Mouse (Mus musculus) MEL (cell line): ENCODE results near the gene Sgk1. TPM values are rescaled to one million over a fixed set of nuclear protein-coding genes. Genes with fewer than 3 reads are reported as not detected.

ENCODE experiments used
- DNase-seq: peaks from one replicate; pipeline ENCODE4 v3.0.0; 2011; ENCODE audit warnings: low read depth, low spot score
- H3K27ac ChIP-seq: 2 replicates; pipeline ENCODE4 v1.5.1; 2012; ENCODE audit warnings: low read depth, mild to moderate bottlenecking, control low read depth, low read length, moderate library complexity; ENCODE audit not compliant: control insufficient read depth
- H3K27me3 ChIP-seq, 2 experiments: fragments of 150-350 bp in 1 of 2; sonication (generic) in 1 of 2; 2 replicates each; pipeline ENCODE4 v1.6.1; 2012; ENCODE audit warnings: low read length in 2 of 2, mild to moderate bottlenecking in 2 of 2, improper control_type of control experiment in 1 of 2, moderate library complexity in 1 of 2; ENCODE audit not compliant: insufficient read depth in 2 of 2, control insufficient read depth in 1 of 2
- H3K36me3 ChIP-seq, 2 experiments: 2 replicates each; pipeline ENCODE4 v1.6.1; 2012 to 2014; ENCODE audit warnings: low read length in 2 of 2, improper control_type of control experiment in 1 of 2, inconsistent platforms in 1 of 2, mild to moderate bottlenecking in 1 of 2; ENCODE audit not compliant: insufficient read depth in 2 of 2, control insufficient read depth in 1 of 2
- H3K4me1 ChIP-seq, 2 experiments: fragments of 150-350 bp in 1 of 2; sonication (generic) in 1 of 2; 2 replicates each; pipeline ENCODE4 v1.6.1; 2012; ENCODE audit warnings: low read length in 2 of 2, improper control_type of control experiment in 1 of 2, mild to moderate bottlenecking in 1 of 2; ENCODE audit not compliant: insufficient read depth in 2 of 2, control insufficient read depth in 1 of 2
- H3K4me3 ChIP-seq, 2 experiments: fragments of 150-350 bp in 1 of 2; sonication (generic) in 1 of 2; 2 replicates each; pipeline ENCODE4 v1.5.1; 2012; ENCODE audit warnings: low read depth in 2 of 2, low read length in 2 of 2, mild to moderate bottlenecking in 2 of 2, moderate library complexity in 2 of 2, control low read depth in 1 of 2, improper control_type of control experiment in 1 of 2; ENCODE audit not compliant: control insufficient read depth in 1 of 2, insufficient read depth in 1 of 2
- H3K79me2 ChIP-seq: 2 replicates; pipeline ENCODE4 v1.6.1; 2012; ENCODE audit warnings: mild to moderate bottlenecking, low read length, moderate library complexity; ENCODE audit not compliant: control insufficient read depth, poor library complexity, insufficient read depth
- H3K9ac ChIP-seq: 2 replicates; pipeline ENCODE4 v1.6.1; 2012; ENCODE audit warnings: low read depth, mild to moderate bottlenecking, control low read depth, low read length, moderate library complexity; ENCODE audit not compliant: control insufficient read depth, poor library complexity, severe bottlenecking
- H3K9me3 ChIP-seq: fragments of 150-350 bp; sonication (generic); replicated peaks from 2 replicates; pipeline ENCODE4 v1.6.1; 2012; ENCODE audit warnings: mild to moderate bottlenecking, low read length, improper control_type of control experiment, moderate library complexity; ENCODE audit not compliant: insufficient read depth
- BHLHE40 ChIP-seq: IDR thresholded peaks from 2 replicates; pipeline ENCODE4 v1.6.1; 2012; ENCODE audit warnings: low read depth, mild to moderate bottlenecking, inconsistent platforms, low read length, improper control_type of control experiment, borderline replicate concordance
- CHD1 ChIP-seq: IDR thresholded peaks from 2 replicates; pipeline ENCODE4 v1.6.1; 2012; ENCODE audit warnings: low read depth, mild to moderate bottlenecking, inconsistent platforms, low read length, improper control_type of control experiment
- CHD2 ChIP-seq: IDR thresholded peaks from 2 replicates; pipeline ENCODE4 v1.6.1; 2011; ENCODE audit warnings: low read length, improper control_type of control experiment
- CTCF ChIP-seq, 3 experiments: IDR thresholded peaks in 2 of 3; conservative IDR thresholded peaks in 1 of 3; 2 replicates each; pipeline ENCODE4 v1.5.1; 2011 to 2012; ENCODE audit warnings: low read length in 3 of 3, low read depth in 2 of 3, mild to moderate bottlenecking in 2 of 3, improper control_type of control experiment in 1 of 3, inconsistent platforms in 1 of 3, mixed read lengths in 1 of 3, moderate library complexity in 1 of 3; ENCODE audit not compliant: control insufficient read depth in 1 of 3, insufficient read depth in 1 of 3, poor library complexity in 1 of 3, severe bottlenecking in 1 of 3
- EP300 ChIP-seq, 2 experiments: IDR thresholded peaks; 2 replicates each; pipeline ENCODE4 v1.6.1; 2011; ENCODE audit warnings: improper control_type of control experiment in 2 of 2, low read length in 2 of 2, low read depth in 1 of 2, mild to moderate bottlenecking in 1 of 2
- ETS1 ChIP-seq: IDR thresholded peaks from 2 replicates; pipeline ENCODE4 v1.6.1; 2012; ENCODE audit warnings: low read depth, mild to moderate bottlenecking, inconsistent platforms, low read length, improper control_type of control experiment, moderate library complexity
- GABPA ChIP-seq: IDR thresholded peaks from 2 replicates; pipeline ENCODE4 v1.6.1; 2012; ENCODE audit warnings: low read depth, mild to moderate bottlenecking, inconsistent platforms, low read length, improper control_type of control experiment, moderate library complexity
- GATA1 ChIP-seq: IDR thresholded peaks from 2 replicates; pipeline ENCODE4 v1.6.1; 2011; ENCODE audit warnings: low read depth, low read length, improper control_type of control experiment
- KAT2A ChIP-seq: conservative IDR thresholded peaks from 2 replicates; pipeline ENCODE4 v1.6.1; 2012; ENCODE audit warnings: low read depth, low read length, improper control_type of control experiment, inconsistent platforms
- MAFK ChIP-seq: IDR thresholded peaks from 2 replicates; pipeline ENCODE4 v1.6.1; 2011; ENCODE audit warnings: low read depth, mild to moderate bottlenecking, low read length, improper control_type of control experiment, borderline replicate concordance
- MXI1 ChIP-seq: IDR thresholded peaks from 2 replicates; pipeline ENCODE4 v1.6.1; 2011; ENCODE audit warnings: mild to moderate bottlenecking, low read depth, low read length, improper control_type of control experiment
- POLR2A ChIP-seq, 2 experiments: IDR thresholded peaks; 2 replicates each; pipeline ENCODE4 v1.6.1; 2011 to 2012; ENCODE audit warnings: low read length in 2 of 2, mild to moderate bottlenecking in 2 of 2, control low read depth in 1 of 2, improper control_type of control experiment in 1 of 2, low read depth in 1 of 2, moderate library complexity in 1 of 2; ENCODE audit not compliant: control insufficient read depth in 1 of 2, insufficient read depth in 1 of 2, poor library complexity in 1 of 2
- POLR2AphosphoS2 ChIP-seq: IDR thresholded peaks from 2 replicates; pipeline ENCODE4 v1.6.1; 2011; ENCODE audit warnings: low read length, improper control_type of control experiment
- POLR2AphosphoS5 ChIP-seq: IDR thresholded peaks from 2 replicates; pipeline ENCODE4 v1.6.1; 2012; ENCODE audit warnings: low read depth, borderline replicate concordance, mild to moderate bottlenecking, inconsistent platforms, low read length, moderate library complexity, mixed read lengths
- RAD21 ChIP-seq: IDR thresholded peaks from 2 replicates; pipeline ENCODE4 v1.6.1; 2011; ENCODE audit warnings: mild to moderate bottlenecking, low read depth, low read length, improper control_type of control experiment
- RCOR1 ChIP-seq: IDR thresholded peaks from 2 replicates; pipeline ENCODE4 v1.6.1; 2012; ENCODE audit warnings: low read depth, mild to moderate bottlenecking, inconsistent platforms, low read length, improper control_type of control experiment
- TAL1 ChIP-seq: IDR thresholded peaks from 2 replicates; pipeline ENCODE4 v1.6.1; 2012; ENCODE audit warnings: mild to moderate bottlenecking, inconsistent platforms, low read length, moderate library complexity, mixed read lengths
- TBP ChIP-seq: IDR thresholded peaks from 2 replicates; pipeline ENCODE4 v1.8.0; 2011; ENCODE audit warnings: low read depth, low read length, improper control_type of control experiment
- TCF12 ChIP-seq: IDR thresholded peaks from 2 replicates; pipeline ENCODE4 v1.6.1; 2014; ENCODE audit warnings: low read depth, mild to moderate bottlenecking, inconsistent platforms, low read length, improper control_type of control experiment, moderate library complexity
- USF1 ChIP-seq: IDR thresholded peaks from 2 replicates; pipeline ENCODE4 v1.6.1; 2014; ENCODE audit warnings: low read depth, mild to moderate bottlenecking, inconsistent platforms, low read length, improper control_type of control experiment, moderate library complexity
- USF2 ChIP-seq, 2 experiments: IDR thresholded peaks; 2 replicates each; pipeline ENCODE4 v1.6.1; 2011 to 2012; ENCODE audit warnings: improper control_type of control experiment in 2 of 2, low read length in 2 of 2, borderline replicate concordance in 1 of 2, inconsistent platforms in 1 of 2, low read depth in 1 of 2, mild to moderate bottlenecking in 1 of 2; ENCODE audit not compliant: insufficient read depth in 1 of 2
- ZC3H11A ChIP-seq: IDR thresholded peaks from 2 replicates; pipeline ENCODE4 v1.6.1; 2012; ENCODE audit warnings: low read depth, mild to moderate bottlenecking, inconsistent platforms, low read length, improper control_type of control experiment
- ZMIZ1 ChIP-seq: IDR thresholded peaks from 2 replicates; pipeline ENCODE4 v1.6.1; 2012; ENCODE audit warnings: low read depth, mild to moderate bottlenecking, inconsistent platforms, low read length, improper control_type of control experiment, moderate library complexity
- polyA plus RNA-seq, 2 experiments: library from polyadenylated mRNA; stranded (reverse) in 1 of 2; unstranded in 1 of 2; fragments of >175 nt in 1 of 2; fragments of >200 nt in 1 of 2; gene quantifications; 2 replicates each; pipeline versions ENCODE4 v1.2.1 to v1.2.4; 2012; ENCODE audit warnings: low replicate concordance in 2 of 2, low read depth in 1 of 2; ENCODE audit not compliant: insufficient read length in 2 of 2, insufficient read depth in 1 of 2, missing spikeins in 1 of 2
- total RNA-seq: library from RNA; depleted of rRNA; stranded (reverse); fragments of 300-350 nt; gene quantifications from 2 replicates; pipeline ENCODE4 v1.2.3, GENCODE M21; 2012

Gene Sgk1
- total and polyA plus RNA-seq, 3 experiments, result 1.6 to 3.2 TPM; not detected in 1

DNA sequence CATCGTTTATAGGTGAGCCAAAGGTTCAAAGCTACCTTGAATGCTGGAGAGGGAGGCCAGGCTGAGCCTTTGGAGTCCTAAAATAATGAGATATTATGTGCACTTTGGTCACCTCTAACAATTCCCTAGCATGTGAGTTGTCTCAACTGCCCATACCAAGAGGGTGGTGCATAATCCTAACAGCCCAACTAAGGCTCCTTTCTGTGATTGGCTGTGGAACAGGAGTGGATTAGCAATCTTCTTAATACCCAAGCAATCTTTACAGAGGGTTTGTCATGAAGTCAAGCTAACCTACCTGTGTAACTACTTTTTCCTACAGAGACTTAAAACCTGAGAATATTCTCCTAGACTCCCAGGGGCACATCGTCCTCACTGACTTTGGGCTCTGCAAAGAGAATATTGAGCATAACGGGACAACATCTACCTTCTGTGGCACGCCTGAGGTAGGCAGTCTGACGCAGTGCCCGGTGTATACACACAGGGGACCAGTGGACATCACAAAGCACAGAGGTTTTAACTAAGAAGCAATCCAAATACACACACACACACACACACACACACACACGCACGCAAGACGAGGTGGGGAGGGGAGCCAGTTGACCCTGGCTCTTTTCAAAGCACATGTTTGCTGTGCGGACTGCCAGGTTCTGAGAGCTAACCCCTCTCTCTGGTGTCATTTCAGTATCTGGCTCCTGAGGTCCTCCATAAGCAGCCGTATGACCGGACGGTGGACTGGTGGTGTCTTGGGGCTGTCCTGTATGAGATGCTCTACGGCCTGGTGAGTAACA, 114.9 kb downstream of the Sgk1 start:
- DNase-seq, result no peak
- Histone ChIP-seq H3K9me3 (no peaks in the 10 kb centered on the region), H3K36me3 (peaks cover 0 to 4% of the 10 kb centered on the region in 2 experiments; a peak in 1 of 4 replicates), H3K79me2 (no peaks in the 10 kb centered on the region), H3K27ac (no peak overlapping the region)
- no peak for TF ChIP-seq GATA1
- TF ChIP-seq ZC3H11A, result no peak
- no peak for TF ChIP-seq BHLHE40
- TF ChIP-seq CHD1, result no peak
- TF ChIP-seq USF2 (IDR thresholded peaks at IDR 0.05; ENCODE audit: borderline replicate concordance in 1 of 2, insufficient read depth in 1 of 2, low read depth in 1 of 2, low read length in 2 of 2), result no peak
- no peak for TF ChIP-seq POLR2AphosphoS2
- TF ChIP-seq TBP, result no peak
- TF ChIP-seq, all 39 proteins: peak for 0
- H3K27me3 ChIP-seq, result peaks cover 2 to 4% of the 10 kb centered on the region in 2 experiments; a peak in 3 of 4 replicates
- no peaks in the 10 kb centered on the region for H3K4me1 ChIP-seq
- no peak overlapping the region for H3K4me3 ChIP-seq
- H3K9ac ChIP-seq, result no peak overlapping the region

GRCm38 (mm10) chr10:21997550-21998204, 115.7 kb downstream of the Sgk1 start:
- Histone ChIP-seq H3K27ac (no peak overlapping the region), H3K36me3 (peaks cover 0 to 4% of the 10 kb centered on the region in 2 experiments; a peak in 1 of 4 replicates), H3K4me1 (no peaks in the 10 kb centered on the region), H3K9me3 (no peaks in the 10 kb centered on the region), H3K79me2 (no peaks in the 10 kb centered on the region)
- no peak for DNase-seq
- no peak for TF ChIP-seq POLR2AphosphoS2
- no peak for TF ChIP-seq USF1
- TF ChIP-seq, all 39 proteins: peak for 0
- no peak overlapping the region for H3K4me3 ChIP-seq
- H3K27me3 ChIP-seq, result peaks cover 2 to 4% of the 10 kb centered on the region in 2 experiments; a peak in 2 of 4 replicates
- H3K9ac ChIP-seq, result no peak overlapping the region

- Histone ChIP-seq H3K36me3 (no peaks in the 10 kb centered on the region), H3K27ac (no peak overlapping the region), H3K79me2 (no peaks in the 10 kb centered on the region), H3K9ac (no peak overlapping the region), H3K27me3 (peaks cover 0 to 3% of the 10 kb centered on the region in 2 experiments; a peak in 1 of 4 replicates), H3K4me3 (no peak overlapping the region), H3K4me1 (no peaks in the 10 kb centered on the region), H3K9me3 (no peaks in the 10 kb centered on the region)
- no peak for DNase-seq
- TF ChIP-seq KAT2A (no peak), POLR2AphosphoS5 (no peak), ETS1 (no peak), TCF12 (no peak), ZMIZ1 (no peak), RCOR1 (no peak), TBP (no peak), TAL1 (no peak), GABPA (no peak), POLR2A (IDR thresholded peaks at IDR 0.05; ENCODE audit: control insufficient read depth in 1 of 2, insufficient read depth in 1 of 2, low read depth in 1 of 2, low read length in 2 of 2, poor library complexity in 1 of 2) (no peak), CTCF (IDR thresholded peaks at IDR 0.05 in 2 of 3, conservative IDR thresholded peaks at IDR 0.05 in 1 of 3; ENCODE audit: control insufficient read depth in 1 of 3, insufficient read depth in 1 of 3, low read depth in 2 of 3, low read length in 3 of 3, poor library complexity in 1 of 3, severe bottlenecking in 1 of 3) (no peak), EP300 (IDR thresholded peaks at IDR 0.05; ENCODE audit: low read depth in 1 of 2, low read length in 2 of 2) (no peak), MAFK (no peak), CHD2 (no peak), RAD21 (no peak), MXI1 (no peak)
These were observed 116.7 kb downstream of the Sgk1 start for GRCm38 (mm10) chr10:21998503-21999180.
